Mouse (Mus musculus): ENCODE measurements at regions not wholly inside any gene's neighbourhood (a gene's known extent, or its start where the extent isn't known, plus 50 kb on each side); places are given as distances from the start of the nearest gene placed in this dataset.
A peak's percentile ranks its signal among the peaks of the same experiment; 100 is the strongest.

GRCm38 (mm10) chr1:76585921-76586320 lies 929.0 kb downstream of the Epha4 start:
- Histone ChIP-seq H3K4me1 (replicated peaks; ENCODE audit: control insufficient read depth, insufficient read depth) (no peaks in the 10 kb centered on the region), H3K27me3 (ENCODE audit: control insufficient read depth, insufficient read depth, low read length) (no peaks in the 10 kb centered on the region), H3K27ac (replicated peaks) (no peak overlapping the region), H3K9ac (ENCODE audit: low read length) (no peak overlapping the region), H3K9me3 (ENCODE audit: control insufficient read depth, low read length) (no peaks in the 10 kb centered on the region), H3K4me3 (ENCODE audit: low read depth, low read length) (no peak overlapping the region), H3K36me3 (ENCODE audit: control insufficient read depth, insufficient read depth, low read length) (no peaks in the 10 kb centered on the region), H3K4me2 (replicated peaks; ENCODE audit: low read depth) (no peak overlapping the region)
- 77% methylated on average over 2 of the region's 2 CpGs for WGBS
- ATAC-seq (ENCODE audit: low FRiP score, low TSS enrichment) (no peak; the same call in 1 of the 2 replicates), DNase-seq (ENCODE audit: low spot score) (no peak)
- TF ChIP-seq EP300 (optimal IDR thresholded peaks at IDR 0.05) (no peak), CTCF (IDR thresholded peaks at IDR 0.05; ENCODE audit: low read depth) (no peak)

DNA sequence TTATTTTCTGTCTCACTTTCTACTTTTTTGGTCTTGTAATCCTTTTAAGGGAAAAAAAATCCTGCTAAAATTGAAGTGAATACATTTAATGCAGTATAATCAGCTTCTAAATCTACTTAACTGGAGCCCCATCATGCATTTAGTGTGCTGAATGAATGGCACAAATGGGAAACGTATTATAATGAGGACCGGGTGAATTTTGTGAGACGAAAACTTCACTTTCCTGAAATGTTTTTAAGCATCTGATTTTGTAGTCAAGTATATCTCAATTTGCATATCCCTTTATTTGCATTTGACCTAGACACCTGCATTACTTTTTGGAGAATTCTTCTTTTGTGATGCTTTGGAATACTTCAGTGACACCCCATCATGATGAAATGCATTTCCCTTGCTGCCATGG lies 889.1 kb downstream of the Epha4 start:
- Histone ChIP-seq H3K9ac (ENCODE audit: low read length) (no peak overlapping the region), H3K9me3 (ENCODE audit: control insufficient read depth, low read length) (no peaks in the 10 kb centered on the region), H3K4me3 (ENCODE audit: low read depth, low read length) (no peak overlapping the region), H3K36me3 (ENCODE audit: control insufficient read depth, insufficient read depth, low read length) (no peaks in the 10 kb centered on the region), H3K4me2 (replicated peaks; ENCODE audit: low read depth) (no peak overlapping the region), H3K27ac (replicated peaks) (no peak overlapping the region), H3K4me1 (replicated peaks; ENCODE audit: control insufficient read depth, insufficient read depth) (no peaks in the 10 kb centered on the region), H3K27me3 (ENCODE audit: control insufficient read depth, insufficient read depth, low read length) (no peaks in the 10 kb centered on the region)
- DNase-seq (ENCODE audit: low spot score): no peak
- ATAC-seq (ENCODE audit: low FRiP score, low TSS enrichment): no peak
- 89% methylated on average over 3 of the region's 3 CpGs for WGBS
- no peak for TF ChIP-seq EP300 (optimal IDR thresholded peaks at IDR 0.05)
- no peak for TF ChIP-seq CTCF (IDR thresholded peaks at IDR 0.05; ENCODE audit: low read depth)

DNA sequence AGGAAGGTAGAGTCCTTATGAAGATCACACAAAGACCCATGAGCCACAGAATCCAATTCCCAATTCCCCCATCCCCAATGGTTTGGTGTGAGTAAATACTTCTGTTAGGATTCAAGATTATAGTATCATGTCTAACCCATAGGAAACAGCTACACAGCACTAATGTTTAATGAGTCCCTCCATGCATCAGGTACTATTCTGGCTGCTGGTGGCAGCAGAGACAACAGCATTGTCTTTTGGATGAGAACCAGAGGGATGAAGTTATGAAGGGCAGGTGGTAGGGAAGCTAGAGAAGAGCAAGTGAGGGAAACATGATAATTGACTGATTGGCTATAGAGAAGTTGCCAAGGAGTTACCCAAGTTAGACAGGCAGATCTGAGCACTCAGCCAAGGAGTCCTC lies 885.0 kb downstream of the Epha4 start:
- H3K27ac ChIP-seq (replicated peaks): no peak overlapping the region
- H3K4me2 ChIP-seq (replicated peaks; ENCODE audit: low read depth): no peak overlapping the region
- no peaks in the 10 kb centered on the region for H3K27me3 ChIP-seq (ENCODE audit: control insufficient read depth, insufficient read depth, low read length)
- H3K36me3 ChIP-seq (ENCODE audit: control insufficient read depth, insufficient read depth, low read length): no peaks in the 10 kb centered on the region
- no peaks in the 10 kb centered on the region for H3K4me1 ChIP-seq (replicated peaks; ENCODE audit: control insufficient read depth, insufficient read depth)
- TF ChIP-seq CTCF (IDR thresholded peaks at IDR 0.05; ENCODE audit: low read depth): peak; percentile 5; the same call in 1 of the 2 replicates
- TF ChIP-seq EP300 (optimal IDR thresholded peaks at IDR 0.05): no peak
- DNase-seq (ENCODE audit: low spot score): no peak
- no peak overlapping the region for H3K9ac ChIP-seq (ENCODE audit: low read length)
- no peaks in the 10 kb centered on the region for H3K9me3 ChIP-seq (ENCODE audit: control insufficient read depth, low read length)
- no peak for ATAC-seq (ENCODE audit: low FRiP score, low TSS enrichment)
- H3K4me3 ChIP-seq (ENCODE audit: low read depth, low read length): no peak overlapping the region

GRCm38 (mm10) chr1:76634071-76634470 lies 880.8 kb downstream of the Epha4 start:
- no peaks in the 10 kb centered on the region for H3K4me1 ChIP-seq (replicated peaks; ENCODE audit: control insufficient read depth, insufficient read depth)
- TF ChIP-seq EP300 (optimal IDR thresholded peaks at IDR 0.05) (no peak), CTCF (IDR thresholded peaks at IDR 0.05; ENCODE audit: low read depth) (no peak)
- no peak overlapping the region for H3K27ac ChIP-seq (replicated peaks)
- WGBS: 81% methylated on average over 1 of the region's 1 CpGs
- no peak for ATAC-seq (ENCODE audit: low FRiP score, low TSS enrichment)
- DNase-seq (ENCODE audit: low spot score): no peak
- H3K9ac ChIP-seq (ENCODE audit: low read length): no peak overlapping the region
- H3K4me3 ChIP-seq (ENCODE audit: low read depth, low read length): no peak overlapping the region
- H3K27me3 ChIP-seq (ENCODE audit: control insufficient read depth, insufficient read depth, low read length): no peaks in the 10 kb centered on the region
- no peaks in the 10 kb centered on the region for H3K9me3 ChIP-seq (ENCODE audit: control insufficient read depth, low read length)
- H3K36me3 ChIP-seq (ENCODE audit: control insufficient read depth, insufficient read depth, low read length): no peaks in the 10 kb centered on the region
- H3K4me2 ChIP-seq (replicated peaks; ENCODE audit: low read depth): no peak overlapping the region

DNA sequence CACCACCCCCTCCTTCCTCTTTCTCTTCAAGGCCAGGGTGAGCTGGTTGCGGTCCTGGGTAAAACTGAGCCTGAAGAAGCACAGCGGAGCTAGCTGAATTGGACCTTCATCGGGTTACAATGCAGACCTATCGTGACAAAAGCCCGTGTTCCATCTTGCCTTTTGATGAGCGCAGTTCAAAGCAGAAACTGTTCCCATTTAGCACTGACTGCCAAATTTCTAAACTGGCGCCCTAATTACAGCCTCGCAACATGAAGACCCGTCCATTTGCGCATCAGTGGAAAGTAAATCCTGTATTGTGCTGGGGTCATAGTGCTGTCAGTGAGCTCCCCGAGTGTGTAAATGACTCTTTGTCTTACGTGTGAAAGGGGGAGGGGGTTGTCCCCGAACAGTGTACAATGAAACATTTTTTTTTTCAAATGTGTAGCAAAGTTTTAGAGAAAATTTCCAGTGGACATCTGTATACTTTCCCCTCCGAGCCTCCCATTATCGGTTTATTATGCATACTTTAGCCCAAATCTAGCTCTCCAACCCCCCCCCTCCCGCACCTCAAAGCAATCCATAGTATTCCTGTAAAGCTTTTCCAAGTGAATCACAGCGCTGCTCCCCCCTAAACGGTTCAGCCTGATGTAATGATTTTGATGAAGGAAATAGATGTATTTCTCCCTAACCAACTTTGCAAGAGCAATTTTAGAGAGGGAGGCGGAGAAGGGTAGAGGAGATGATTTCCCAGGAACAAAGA lies 877.4 kb downstream of the Epha4 start:
- ATAC-seq (ENCODE audit: low FRiP score, low TSS enrichment): no peak
- no peak overlapping the region for H3K4me2 ChIP-seq (replicated peaks; ENCODE audit: low read depth)
- TF ChIP-seq CTCF (IDR thresholded peaks at IDR 0.05; ENCODE audit: low read depth) (no peak), EP300 (optimal IDR thresholded peaks at IDR 0.05) (no peak)
- no peaks in the 10 kb centered on the region for H3K9me3 ChIP-seq (ENCODE audit: control insufficient read depth, low read length)
- no peak overlapping the region for H3K4me3 ChIP-seq (ENCODE audit: low read depth, low read length)
- no peaks in the 10 kb centered on the region for H3K4me1 ChIP-seq (replicated peaks; ENCODE audit: control insufficient read depth, insufficient read depth)
- H3K36me3 ChIP-seq (ENCODE audit: control insufficient read depth, insufficient read depth, low read length): no peaks in the 10 kb centered on the region
- H3K9ac ChIP-seq (ENCODE audit: low read length): no peak overlapping the region
- no peak overlapping the region for H3K27ac ChIP-seq (replicated peaks)
- DNase-seq (ENCODE audit: low spot score): no peak
- H3K27me3 ChIP-seq (ENCODE audit: control insufficient read depth, insufficient read depth, low read length): no peaks in the 10 kb centered on the region
- 80% methylated on average over 19 of the region's 19 CpGs for WGBS

DNA sequence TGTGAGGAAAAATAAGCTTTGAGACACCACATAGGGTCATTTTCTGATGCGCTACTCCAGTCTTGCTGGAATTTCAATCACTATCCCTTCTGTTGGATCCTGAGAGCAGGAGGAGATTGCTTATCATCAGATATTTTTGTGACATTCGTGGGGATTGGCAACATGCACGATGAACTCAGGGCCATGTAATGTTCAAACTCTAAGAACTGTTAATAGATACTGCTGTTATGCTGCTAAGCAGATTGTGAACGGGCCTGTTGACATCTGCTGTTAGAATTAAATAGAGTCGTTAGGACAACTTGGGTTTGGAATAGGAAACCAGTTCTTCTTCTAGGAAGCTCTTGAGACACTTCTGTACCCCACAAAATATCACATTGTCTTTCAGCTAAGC lies 876.9 kb downstream of the Epha4 start:
- Histone ChIP-seq H3K4me2 (replicated peaks; ENCODE audit: low read depth) (no peak overlapping the region), H3K4me1 (replicated peaks; ENCODE audit: control insufficient read depth, insufficient read depth) (no peaks in the 10 kb centered on the region), H3K4me3 (ENCODE audit: low read depth, low read length) (no peak overlapping the region), H3K36me3 (ENCODE audit: control insufficient read depth, insufficient read depth, low read length) (no peaks in the 10 kb centered on the region), H3K27me3 (ENCODE audit: control insufficient read depth, insufficient read depth, low read length) (no peaks in the 10 kb centered on the region), H3K9me3 (ENCODE audit: control insufficient read depth, low read length) (no peaks in the 10 kb centered on the region), H3K27ac (replicated peaks) (no peak overlapping the region), H3K9ac (ENCODE audit: low read length) (no peak overlapping the region)
- 79% methylated on average over 5 of the region's 5 CpGs for WGBS
- ATAC-seq (ENCODE audit: low FRiP score, low TSS enrichment): no peak
- no peak for TF ChIP-seq EP300 (optimal IDR thresholded peaks at IDR 0.05)
- no peak for DNase-seq (ENCODE audit: low spot score)

All from stomach, postnatal 0 days (tissue).